Mouse (Mus musculus) liver, embryonic 15.5 days (tissue): Measurements from ENCODE around the gene Tmem268. TPM values are rescaled to one million over a fixed set of nuclear protein-coding genes. Genes with fewer than 3 reads are reported as not detected.

Experiments
- ATAC-seq: fragments of 200-750 bp; cut with Nextera tagmentation; 2 replicates; pipeline ENCODE4 v1.8.0; 2017; ENCODE audit warnings: moderate number of reproducible peaks, mild to moderate bottlenecking, moderate library complexity; ENCODE audit not compliant: insufficient read depth
- H3K27ac ChIP-seq: fragments of 300-500 bp; sonication (generic); replicated peaks from 2 replicates; pipeline ENCODE4 v1.5.1; 2015; ENCODE audit warnings: mild to moderate bottlenecking, inconsistent platforms
- H3K27me3 ChIP-seq: fragments of 300-500 bp; sonication (generic); 2 replicates; pipeline ENCODE4 v1.6.1; 2015; ENCODE audit warnings: mild to moderate bottlenecking, inconsistent platforms
- H3K36me3 ChIP-seq: fragments of 300-500 bp; sonication (generic); replicated peaks from 2 replicates; pipeline ENCODE4 v1.6.1; 2015; ENCODE audit warnings: moderate library complexity, mild to moderate bottlenecking, inconsistent platforms
- H3K4me1 ChIP-seq: fragments of 300-500 bp; sonication (generic); replicated peaks from 2 replicates; pipeline ENCODE4 v1.6.1; 2015; ENCODE audit warnings: inconsistent platforms
- H3K4me2 ChIP-seq: fragments of 300-500 bp; sonication (generic); 2 replicates; pipeline ENCODE4 v1.6.1; 2015; ENCODE audit warnings: moderate library complexity, mild to moderate bottlenecking, inconsistent platforms
- H3K4me3 ChIP-seq: fragments of 300-500 bp; sonication (generic); replicated peaks from 2 replicates; pipeline ENCODE4 v1.5.1; 2015; ENCODE audit warnings: mild to moderate bottlenecking, inconsistent platforms
- H3K9ac ChIP-seq: fragments of 300-500 bp; sonication (generic); 2 replicates; pipeline ENCODE4 v1.6.1; 2015; ENCODE audit warnings: moderate library complexity, mild to moderate bottlenecking, inconsistent platforms
- H3K9me3 ChIP-seq: fragments of 300-500 bp; sonication (generic); replicated peaks from 2 replicates; pipeline ENCODE4 v1.6.1; 2016; ENCODE audit warnings: inconsistent platforms
- WGBS: fragments of 180-500 bp; shearing (Covaris S2); methylation state at CpG from one replicate; pipeline ENCODE4 v1.1.7; 2015; ENCODE audit warnings: mixed read lengths; ENCODE audit not compliant: insufficient replicate concordance; 5-methylcytosine and 5-hydroxymethylcytosine counted together
- polyA plus RNA-seq: library from polyadenylated mRNA; unstranded; fragments of >200 nt; fragmentation: Nextera tagmentation; extraction: Ambion mirVana; gene quantifications from 2 replicates; pipeline ENCODE4 v1.2.1, GENCODE M21; 2015

Gene Tmem268
- polyA plus RNA-seq, result 9.6 and 11.7 TPM in 2 replicates

DNA sequence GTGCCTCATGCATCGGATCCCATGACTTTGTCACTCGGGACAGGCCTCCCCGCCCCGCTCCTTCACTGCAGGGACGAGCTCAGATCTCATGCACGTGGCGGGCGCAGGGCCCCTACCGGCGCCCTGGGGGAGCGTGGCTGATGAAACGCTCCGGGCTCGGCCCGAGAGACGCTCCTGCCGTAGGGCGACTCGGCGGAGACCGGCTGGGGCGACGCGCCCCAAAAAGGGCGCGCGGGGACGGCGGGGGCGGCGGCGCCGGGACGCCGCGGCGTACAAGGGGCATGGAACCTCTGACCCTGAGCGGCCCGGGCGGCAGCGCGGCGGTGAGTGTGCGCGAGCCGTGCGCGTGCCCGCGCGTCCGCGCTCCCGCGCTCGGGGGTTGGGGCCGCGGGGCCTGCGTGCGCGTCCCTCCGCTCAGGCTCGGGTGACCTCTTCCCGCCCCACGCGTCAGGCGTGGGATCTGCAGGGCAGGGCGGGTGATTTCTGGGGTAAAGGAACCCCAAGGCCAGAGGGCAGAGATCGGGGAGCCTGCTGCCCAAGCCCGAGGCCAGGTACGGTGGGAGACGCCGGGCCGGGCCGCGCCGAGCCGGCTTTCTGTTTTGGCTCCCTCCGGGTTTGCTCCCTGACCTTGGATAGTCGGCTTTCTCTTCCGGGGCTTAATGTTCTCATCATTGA lies at the start of gene Tmem268:
Gene Tmem268 (plus strand): TSS at position 375 of the 675 bp plus-strand sequence.
- Histone ChIP-seq H3K4me3 (peak within 1 kb of the TSS; percentile 71), H3K4me1 (peaks cover 81% of the 10 kb centered on the region), H3K9ac (peak within 1 kb of the TSS; percentile 74), H3K27me3 (no peaks in the 10 kb centered on the region), H3K27ac (peak within 1 kb of the TSS; percentile 79), H3K4me2 (peak within 1 kb of the TSS; percentile 93), H3K36me3 (no peaks in the 10 kb centered on the region), H3K9me3 (no peaks in the 10 kb centered on the region)
- peak; percentile 74 for ATAC-seq
- under 1% methylated on average over 56 of the region's 81 CpGs for WGBS

DNA sequence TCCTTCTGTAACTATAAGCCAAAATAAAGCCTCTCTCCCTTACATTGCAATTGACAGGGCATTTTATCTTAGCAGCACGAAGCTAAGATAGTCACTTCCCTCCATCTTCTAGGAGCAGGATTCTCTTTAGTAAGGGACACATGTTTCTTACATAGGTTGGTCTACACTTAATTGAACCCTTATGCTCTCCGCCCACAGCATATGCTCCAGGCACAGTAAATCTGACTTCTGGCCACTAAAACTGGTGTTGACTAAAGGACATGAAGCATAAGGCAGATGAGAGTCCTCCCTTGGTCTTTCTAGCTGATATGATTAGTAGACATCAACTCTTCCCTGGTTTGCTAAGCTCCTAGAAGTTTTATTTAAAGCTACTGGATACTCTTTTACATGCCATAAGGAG lies 45.7 kb upstream of the Tmem268 start:
- WGBS, result 47% methylated on average over 2 of the region's 2 CpGs
- no peak for ATAC-seq
- Histone ChIP-seq H3K4me2 (no peak overlapping the region), H3K36me3 (no peaks in the 10 kb centered on the region), H3K9me3 (no peaks in the 10 kb centered on the region), H3K9ac (no peak overlapping the region), H3K27ac (no peak overlapping the region), H3K4me1 (no peaks in the 10 kb centered on the region), H3K27me3 (0 out of 2 replicates have a peak, but pooled peaks cover 4% of the 10 kb centered on the region), H3K4me3 (no peak overlapping the region)

DNA sequence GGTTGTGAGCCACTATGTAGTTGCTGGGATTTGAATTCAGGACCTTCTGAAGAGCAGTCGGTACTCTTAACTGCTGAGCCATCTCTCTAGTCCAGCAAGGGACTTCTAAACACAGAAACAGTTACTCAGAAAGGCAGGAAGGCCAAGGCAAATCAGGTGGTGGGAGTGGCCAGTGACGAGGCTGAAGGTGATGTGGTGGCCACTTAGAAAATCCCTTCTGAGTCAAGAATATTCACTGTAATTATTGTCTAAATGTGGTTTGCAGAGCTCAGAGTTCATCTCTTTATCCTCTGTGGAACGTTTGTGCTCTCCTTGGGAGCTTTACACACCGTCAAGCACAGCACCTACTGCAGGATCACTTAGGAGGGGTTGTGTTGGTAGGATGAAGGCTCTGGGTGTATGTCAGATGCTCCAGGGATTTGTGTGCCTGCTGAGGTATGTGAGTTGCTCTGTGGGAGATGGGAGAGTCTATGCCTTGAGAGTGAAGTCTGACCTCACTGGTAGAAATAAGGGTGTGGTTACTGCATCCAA lies 44.1 kb upstream of the Tmem268 start:
- H3K4me2 ChIP-seq, result no peak overlapping the region
- H3K9me3 ChIP-seq, result no peaks in the 10 kb centered on the region
- no peak overlapping the region for H3K27ac ChIP-seq
- H3K4me3 ChIP-seq, result no peak overlapping the region
- H3K4me1 ChIP-seq, result no peaks in the 10 kb centered on the region
- H3K9ac ChIP-seq, result no peak overlapping the region
- no peaks in the 10 kb centered on the region for H3K36me3 ChIP-seq
- 0 out of 2 replicates have a peak, but pooled peaks cover 4% of the 10 kb centered on the region for H3K27me3 ChIP-seq
- ATAC-seq, result no peak
- 34% methylated on average over 4 of the region's 4 CpGs for WGBS

DNA sequence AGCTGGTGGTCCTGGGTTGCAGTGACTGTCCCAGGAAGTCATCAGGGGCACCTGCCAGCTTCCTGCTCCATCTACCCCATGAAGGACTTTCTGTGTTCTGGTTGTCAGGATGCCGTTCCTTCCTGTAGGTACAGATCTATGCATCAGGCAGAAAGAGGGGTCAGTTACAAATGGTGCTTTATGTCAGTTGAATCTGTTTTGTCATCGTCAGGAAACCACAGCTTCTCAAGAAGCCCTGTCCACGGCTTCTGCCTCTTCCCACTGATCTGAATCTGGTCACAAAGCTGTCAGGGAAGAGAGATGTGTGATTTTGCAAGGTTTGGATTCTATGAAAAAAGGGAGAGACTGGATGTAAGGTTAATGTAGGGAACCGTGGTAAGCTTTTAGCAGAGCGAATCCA lies 43.6 kb upstream of the Tmem268 start:
- no peak overlapping the region for H3K4me2 ChIP-seq
- 0 out of 2 replicates have a peak, but pooled peaks cover 4% of the 10 kb centered on the region for H3K27me3 ChIP-seq
- H3K27ac ChIP-seq, result no peak overlapping the region
- H3K9ac ChIP-seq, result no peak overlapping the region
- WGBS, result 30% methylated on average over 5 of the region's 5 CpGs
- no peak overlapping the region for H3K4me3 ChIP-seq
- no peaks in the 10 kb centered on the region for H3K4me1 ChIP-seq
- H3K36me3 ChIP-seq, result no peaks in the 10 kb centered on the region
- no peaks in the 10 kb centered on the region for H3K9me3 ChIP-seq
- no peak for ATAC-seq

DNA sequence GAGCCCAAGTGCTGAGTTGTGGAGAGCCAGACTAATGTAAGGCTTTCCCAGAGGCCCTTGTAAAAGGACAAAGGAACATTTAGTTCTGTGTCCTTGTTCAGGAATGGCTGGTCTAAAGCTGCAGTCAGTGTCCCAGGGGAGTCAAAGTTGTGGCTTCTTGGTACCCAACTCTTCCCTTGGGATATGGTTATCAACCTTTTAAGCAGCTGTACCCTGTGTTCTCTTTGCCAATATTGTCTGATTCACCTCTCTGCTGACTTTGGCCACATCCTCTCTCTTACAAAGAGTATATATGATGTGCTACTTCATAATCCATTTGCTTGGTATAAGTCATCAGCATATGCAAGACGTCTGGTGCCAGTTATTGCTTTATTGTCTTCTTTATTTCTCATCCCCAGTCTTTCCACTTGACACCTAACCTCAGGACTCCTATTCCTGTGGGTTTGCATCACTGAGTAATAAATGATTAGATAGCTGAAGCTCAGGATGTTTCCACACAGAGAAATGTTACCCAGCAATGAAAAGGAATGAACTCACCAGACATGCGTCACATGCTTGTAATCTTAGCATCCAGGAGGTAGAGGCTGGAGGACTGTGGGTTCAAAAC lies 36.7 kb upstream of the Tmem268 start:
- H3K27ac ChIP-seq, result no peak overlapping the region
- no peak overlapping the region for H3K9ac ChIP-seq
- H3K27me3 ChIP-seq, result no peaks in the 10 kb centered on the region
- 56% methylated on average over 2 of the region's 2 CpGs for WGBS
- no peaks in the 10 kb centered on the region for H3K4me1 ChIP-seq
- H3K9me3 ChIP-seq, result no peaks in the 10 kb centered on the region
- ATAC-seq, result no peak
- H3K4me2 ChIP-seq, result no peak overlapping the region
- H3K36me3 ChIP-seq, result no peaks in the 10 kb centered on the region
- H3K4me3 ChIP-seq, result no peak overlapping the region

DNA sequence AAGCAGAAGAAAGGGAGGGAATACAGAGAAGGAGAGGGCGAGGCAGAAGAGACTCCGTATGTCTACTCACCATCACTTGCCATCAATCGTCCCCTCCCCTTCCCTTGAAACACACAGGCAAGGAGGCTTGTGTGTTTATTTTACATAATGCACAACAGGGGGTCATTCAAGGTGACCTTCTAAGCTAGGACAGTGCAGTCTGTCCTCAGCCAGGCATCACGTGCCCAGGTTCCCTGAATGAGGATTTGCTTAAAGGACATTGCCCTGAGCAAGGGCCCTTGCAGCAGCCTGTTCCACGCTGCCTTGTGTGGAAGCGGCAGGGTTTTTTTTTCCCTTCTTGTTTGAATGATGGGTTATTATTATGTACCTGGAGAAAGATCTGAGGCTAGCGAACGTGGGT lies 33.1 kb upstream of the Tmem268 start:
- no peaks in the 10 kb centered on the region for H3K9me3 ChIP-seq
- H3K4me1 ChIP-seq, result no peaks in the 10 kb centered on the region
- WGBS, result 66% methylated on average over 8 of the region's 8 CpGs
- no peak overlapping the region for H3K9ac ChIP-seq
- no peak overlapping the region for H3K4me3 ChIP-seq
- no peaks in the 10 kb centered on the region for H3K27me3 ChIP-seq
- H3K36me3 ChIP-seq, result no peaks in the 10 kb centered on the region
- ATAC-seq, result no peak
- H3K27ac ChIP-seq, result no peak overlapping the region
- no peak overlapping the region for H3K4me2 ChIP-seq

DNA sequence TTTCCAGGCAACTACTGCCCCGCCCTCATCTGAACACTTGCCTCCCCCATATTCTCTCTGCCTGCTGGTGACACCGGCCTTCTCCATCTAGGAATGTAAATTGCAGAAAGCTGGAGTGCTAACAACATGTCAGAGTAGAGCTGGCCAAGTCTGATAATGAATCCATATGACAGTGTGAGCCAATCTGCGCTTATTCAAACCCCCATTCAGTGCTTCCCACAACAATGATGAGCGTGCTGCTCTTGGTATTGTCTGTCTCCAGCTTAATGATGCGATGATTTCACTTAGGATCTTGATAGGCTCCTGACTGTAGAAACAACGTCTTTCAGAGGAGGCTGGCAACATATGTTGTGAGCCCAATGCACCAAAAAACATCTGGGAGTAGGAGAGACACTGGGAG lies 29.6 kb upstream of the Tmem268 start:
- H3K27ac ChIP-seq, result no peak overlapping the region
- no peak for ATAC-seq
- H3K9me3 ChIP-seq, result no peaks in the 10 kb centered on the region
- no peaks in the 10 kb centered on the region for H3K36me3 ChIP-seq
- H3K9ac ChIP-seq, result no peak overlapping the region
- H3K4me2 ChIP-seq, result no peak overlapping the region
- H3K27me3 ChIP-seq, result no peaks in the 10 kb centered on the region
- 65% methylated on average over 6 of the region's 6 CpGs for WGBS
- no peaks in the 10 kb centered on the region for H3K4me1 ChIP-seq
- H3K4me3 ChIP-seq, result no peak overlapping the region

DNA sequence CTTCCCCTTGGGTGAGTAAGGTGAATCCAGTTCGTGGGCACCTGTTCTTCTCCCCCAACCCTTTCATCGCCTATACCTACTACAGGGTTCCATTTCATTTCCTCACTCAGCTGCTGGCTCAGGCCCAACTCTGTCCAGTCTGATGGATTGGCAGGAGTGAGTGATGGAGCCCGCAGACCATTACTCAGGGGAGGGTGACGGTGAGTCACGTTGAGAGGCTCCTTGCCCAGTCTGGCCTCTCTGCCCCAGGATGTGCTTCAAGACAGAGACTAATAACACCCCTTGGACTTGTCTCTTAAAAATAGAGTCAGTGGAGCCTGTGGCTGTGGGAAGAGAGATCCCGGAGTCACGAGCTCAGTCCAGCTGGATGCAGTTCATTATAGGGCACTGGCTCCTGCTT lies 28.2 kb upstream of the Tmem268 start:
- 67% methylated on average over 7 of the region's 7 CpGs for whole genome bisulfite sequencing
- H3K4me3 ChIP-seq, result no peak overlapping the region
- ATAC-seq, result no peak

DNA sequence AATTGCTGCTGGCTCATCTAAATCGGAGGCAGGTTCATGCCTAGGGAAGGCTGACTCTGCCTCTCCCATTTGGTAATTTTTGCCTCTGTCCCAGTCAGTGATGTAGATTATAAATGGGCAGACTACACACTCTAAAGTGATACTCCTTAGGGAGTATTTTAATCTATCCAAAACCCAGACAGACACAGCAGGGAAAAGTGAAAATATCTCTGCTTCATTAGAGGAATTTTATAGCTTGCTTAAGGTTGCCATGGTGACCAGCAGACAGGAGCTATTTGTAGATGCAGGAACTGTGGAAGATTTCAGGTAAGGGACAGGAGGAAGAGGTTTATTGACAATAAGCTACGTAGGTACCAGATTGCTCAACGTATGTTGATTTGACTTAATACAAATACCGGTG lies 21.0 kb upstream of the Tmem268 start:
- WGBS, result 61% methylated on average over 4 of the region's 4 CpGs
- Histone ChIP-seq H3K27me3 (no peaks in the 10 kb centered on the region), H3K9me3 (no peaks in the 10 kb centered on the region), H3K9ac (no peak overlapping the region), H3K4me1 (no peaks in the 10 kb centered on the region), H3K4me3 (no peak overlapping the region), H3K27ac (no peak overlapping the region), H3K36me3 (no peaks in the 10 kb centered on the region), H3K4me2 (no peak overlapping the region)
- ATAC-seq, result no peak

More for the DNA sequence above, 28.2 kb upstream of the Tmem268 start:
- Histone ChIP-seq H3K9ac (no peak overlapping the region), H3K4me1 (no peaks in the 10 kb centered on the region), H3K27me3 (no peaks in the 10 kb centered on the region), H3K4me2 (no peak overlapping the region), H3K9me3 (no peaks in the 10 kb centered on the region), H3K36me3 (no peaks in the 10 kb centered on the region), H3K27ac (no peak overlapping the region)

DNA sequence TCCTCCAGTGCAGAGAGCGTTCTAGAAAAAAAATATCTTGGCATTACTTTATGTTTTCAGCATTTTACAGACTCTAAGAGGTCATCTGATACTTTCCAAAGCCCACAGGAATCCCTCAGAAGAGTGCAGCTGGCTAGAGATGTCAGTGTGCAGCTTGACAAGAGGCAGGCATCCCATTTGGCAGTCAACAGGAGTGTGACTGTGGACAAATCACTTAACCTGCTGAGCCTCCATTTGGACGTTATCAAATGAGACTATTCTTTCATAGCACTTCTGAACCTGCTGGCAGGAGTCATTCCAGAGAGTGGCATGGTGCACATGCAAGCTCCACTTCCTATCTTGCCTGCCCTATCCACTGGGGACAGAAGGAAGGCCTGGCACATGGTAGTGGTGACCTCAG lies 16.4 kb upstream of the Tmem268 start:
- no peak overlapping the region for H3K4me2 ChIP-seq
- peaks cover 33% of the 10 kb centered on the region for H3K4me1 ChIP-seq
- no peak overlapping the region for H3K9ac ChIP-seq
- H3K36me3 ChIP-seq, result no peaks in the 10 kb centered on the region
- no peaks in the 10 kb centered on the region for H3K9me3 ChIP-seq
- 61% methylated on average over 2 of the region's 2 CpGs for WGBS
- no peak overlapping the region for H3K4me3 ChIP-seq
- ATAC-seq, result no peak
- H3K27me3 ChIP-seq, result no peaks in the 10 kb centered on the region
- H3K27ac ChIP-seq, result no peak overlapping the region

DNA sequence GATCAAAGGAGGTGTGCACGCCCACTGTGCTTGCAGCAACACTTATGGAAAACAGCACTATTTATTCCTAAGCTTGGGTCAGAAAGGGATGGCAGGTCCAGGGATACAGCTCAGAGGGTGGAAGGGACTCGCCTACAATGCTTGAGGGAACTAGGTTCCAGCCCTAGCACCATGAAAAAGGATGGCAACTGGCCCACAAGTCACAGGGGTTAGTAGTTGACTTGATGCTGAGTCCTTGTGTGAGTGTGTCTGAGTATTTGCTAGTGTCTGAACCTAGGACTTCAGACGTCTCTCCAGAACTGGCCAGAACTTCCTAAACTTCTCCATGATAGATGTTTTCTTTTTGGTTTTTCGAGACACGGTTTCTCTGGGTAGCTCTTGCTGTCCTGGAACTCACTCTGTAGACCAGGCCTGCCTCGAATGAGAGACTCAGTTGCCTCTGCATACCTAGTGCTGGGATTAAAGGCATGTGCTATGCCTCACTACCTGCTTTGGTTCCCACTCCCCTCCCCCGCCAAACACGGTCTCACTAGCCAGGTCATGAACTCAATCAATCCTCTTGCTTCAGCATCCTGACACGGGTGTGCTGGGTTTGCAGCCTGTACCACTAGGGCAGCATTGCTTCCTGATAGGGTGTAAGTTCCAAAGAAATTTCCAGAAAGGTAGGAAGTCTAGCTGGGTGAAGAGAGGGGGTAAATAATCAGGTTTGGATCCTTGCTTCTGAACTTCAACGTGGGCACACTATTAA lies 14.7 kb upstream of the Tmem268 start:
- Histone ChIP-seq H3K27ac (peak overlapping the region; percentile 60), H3K27me3 (no peaks in the 10 kb centered on the region), H3K9ac (peak overlapping the region; percentile 32; the same call in 1 of the 2 replicates), H3K4me3 (peak overlapping the region; percentile 33), H3K9me3 (no peaks in the 10 kb centered on the region), H3K4me2 (peak overlapping the region; percentile 57), H3K4me1 (peaks cover 39% of the 10 kb centered on the region), H3K36me3 (peaks cover 9% of the 10 kb centered on the region)
- WGBS, result 55% methylated on average over 10 of the region's 10 CpGs
- peak; percentile 18 for ATAC-seq
